Mouse (Mus musculus): ENCODE measurements around the gene Dnajb3.

The Dnajb3 gene

GRCm38 (mm10) chr1:88205294-88205922 is at the start of gene Dnajb3:
Gene Dnajb3, minus strand, starts transcription at chr1:88205782.
- DNase-seq (ENCODE audit: low read depth, low spot score) = peak; percentile 82

- DNase-seq (ENCODE audit: low read depth, low spot score) = no peak
Measured at GRCm38 (mm10) chr1:88254793-88255465, 49.3 kb upstream of the Dnajb3 start.

GRCm38 (mm10) chr1:88253540-88253939 is 48.0 kb upstream of the Dnajb3 start:
- DNase-seq (ENCODE audit: low read depth, low spot score) = no peak

- no peak for DNase-seq (ENCODE audit: low read depth, low spot score)
Measured at GRCm38 (mm10) chr1:88253106-88253505, 47.5 kb upstream of the Dnajb3 start.

GRCm38 (mm10) chr1:88250023-88250422 is 44.4 kb upstream of the Dnajb3 start:
- no peak for DNase-seq (ENCODE audit: low read depth, low spot score)

- DNase-seq (ENCODE audit: low read depth, low spot score) = no peak
Measured at GRCm38 (mm10) chr1:88249596-88249995, 44.0 kb upstream of the Dnajb3 start.

- no peak for DNase-seq (ENCODE audit: low read depth, low spot score)
Measured at GRCm38 (mm10) chr1:88248658-88249057, 43.1 kb upstream of the Dnajb3 start.

- DNase-seq (ENCODE audit: low read depth, low spot score) = no peak
Measured at GRCm38 (mm10) chr1:88247660-88248059, 42.1 kb upstream of the Dnajb3 start.

GRCm38 (mm10) chr1:88246386-88246785 is 40.8 kb upstream of the Dnajb3 start:
- no peak for DNase-seq (ENCODE audit: low read depth, low spot score)

GRCm38 (mm10) chr1:88245881-88246280 is 40.3 kb upstream of the Dnajb3 start:
- DNase-seq (ENCODE audit: low read depth, low spot score) = no peak

- DNase-seq (ENCODE audit: low read depth, low spot score) = no peak
Measured at GRCm38 (mm10) chr1:88243861-88244260, 38.3 kb upstream of the Dnajb3 start.

- no peak for DNase-seq (ENCODE audit: low read depth, low spot score)
Measured at GRCm38 (mm10) chr1:88240579-88240978, 35.0 kb upstream of the Dnajb3 start.

- DNase-seq (ENCODE audit: low read depth, low spot score) = no peak
Measured at GRCm38 (mm10) chr1:88240072-88240471, 34.5 kb upstream of the Dnajb3 start.

- no peak for DNase-seq (ENCODE audit: low read depth, low spot score)
Measured at GRCm38 (mm10) chr1:88238771-88239170, 33.2 kb upstream of the Dnajb3 start.

GRCm38 (mm10) chr1:88237311-88237710 is 31.7 kb upstream of the Dnajb3 start:
- DNase-seq (ENCODE audit: low read depth, low spot score) = no peak

GRCm38 (mm10) chr1:88235894-88236415 is 30.4 kb upstream of the Dnajb3 start:
- DNase-seq (ENCODE audit: low read depth, low spot score) = no peak

GRCm38 (mm10) chr1:88235046-88235893 is 29.7 kb upstream of the Dnajb3 start:
- DNase-seq (ENCODE audit: low read depth, low spot score) = no peak

GRCm38 (mm10) chr1:88234646-88235045 is 29.1 kb upstream of the Dnajb3 start:
- no peak for DNase-seq (ENCODE audit: low read depth, low spot score)

- DNase-seq (ENCODE audit: low read depth, low spot score) = no peak
Measured at GRCm38 (mm10) chr1:88234248-88234610, 28.6 kb upstream of the Dnajb3 start.

- DNase-seq (ENCODE audit: low read depth, low spot score) = no peak
Measured at GRCm38 (mm10) chr1:88233421-88234247, 28.1 kb upstream of the Dnajb3 start.

- DNase-seq (ENCODE audit: low read depth, low spot score) = no peak
Measured at GRCm38 (mm10) chr1:88232664-88233380, 27.2 kb upstream of the Dnajb3 start.
